Mouse (Mus musculus) cerebellum, postnatal 36 days (tissue): Measurements from ENCODE around the gene Adamts4.
A peak's percentile ranks its signal among the peaks of the same experiment; 100 is the strongest.

ENCODE experiments used
- DNase-seq, 2 experiments: peaks; one replicate each; pipeline ENCODE4 v3.0.0; 2021 to 2022; ENCODE audit warnings: mixed read lengths in 2 of 2

The Adamts4 gene

GRCm38 (mm10) chr1:171249913-171250600, at the start of gene Adamts4:
TSS of gene Adamts4 (plus strand) at chr1:171250421.
- peak in 1 of 2 experiments; percentile 30 for DNase-seq

DNA sequence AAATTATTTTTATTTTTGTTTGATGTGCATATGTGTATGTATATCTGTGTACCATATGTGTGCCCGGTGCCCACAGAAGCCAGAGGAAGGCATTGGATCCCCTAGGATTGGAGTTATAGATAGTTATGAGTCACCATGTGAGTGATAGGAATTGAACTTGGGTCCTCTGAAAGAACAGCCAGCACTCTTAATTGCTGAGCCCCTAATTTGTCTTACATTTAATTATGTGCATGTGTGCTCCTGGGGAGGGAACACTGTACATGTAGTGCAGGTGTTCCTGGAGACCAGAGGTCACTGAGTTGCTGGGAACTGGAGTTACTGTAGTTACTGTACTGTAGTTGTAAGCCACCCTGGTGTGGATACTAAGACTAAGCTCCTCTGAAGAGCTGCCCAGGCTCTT, 49.5 kb upstream of the Adamts4 start:
- no peak for DNase-seq

GRCm38 (mm10) chr1:171203471-171204248, 46.6 kb upstream of the Adamts4 start:
- no peak for DNase-seq

- no peak for DNase-seq
Measured at GRCm38 (mm10) chr1:171204249-171204644, 46.0 kb upstream of the Adamts4 start.

- DNase-seq: no peak
Measured at GRCm38 (mm10) chr1:171205704-171206493, 44.3 kb upstream of the Adamts4 start.

DNA sequence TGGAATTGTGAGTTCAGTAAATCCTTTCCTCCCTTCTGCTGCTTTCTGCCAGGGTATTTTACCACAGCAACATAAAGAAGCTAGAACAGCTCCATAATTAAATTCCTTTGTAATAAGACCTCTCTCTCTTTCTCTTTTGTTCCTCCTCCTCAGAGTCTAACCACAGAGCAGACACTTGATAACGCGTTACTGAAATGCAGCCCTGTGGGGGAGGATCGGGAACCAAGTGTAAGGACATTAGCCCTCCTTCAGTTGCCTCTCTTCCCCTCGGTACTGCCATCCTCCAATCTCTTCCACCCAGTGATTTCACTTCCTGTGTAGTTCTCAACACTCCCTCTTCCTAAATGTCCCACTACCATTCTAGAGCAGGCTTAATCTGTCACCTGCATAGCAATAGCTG, 40.8 kb upstream of the Adamts4 start:
- no peak for DNase-seq

DNA sequence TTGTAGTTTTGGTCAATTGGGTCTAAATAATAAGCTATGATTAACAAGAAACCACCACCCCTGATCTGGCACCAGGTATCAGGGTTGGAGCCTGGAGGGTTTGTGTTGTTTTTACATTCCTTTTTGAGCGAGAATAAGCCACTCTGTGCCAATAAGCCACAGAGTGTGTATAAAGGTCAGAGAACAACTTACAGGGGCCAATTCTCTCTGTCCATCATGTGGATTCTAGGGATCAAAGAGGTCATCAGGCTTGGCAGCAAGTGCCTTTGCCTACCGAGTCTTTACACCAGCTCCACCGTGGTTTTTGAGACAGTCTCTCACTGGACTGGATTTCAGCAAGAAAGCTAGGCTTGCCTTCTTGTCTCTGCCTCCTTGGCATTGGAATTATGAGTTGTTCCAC, 37.4 kb upstream of the Adamts4 start:
- no peak for DNase-seq

DNA sequence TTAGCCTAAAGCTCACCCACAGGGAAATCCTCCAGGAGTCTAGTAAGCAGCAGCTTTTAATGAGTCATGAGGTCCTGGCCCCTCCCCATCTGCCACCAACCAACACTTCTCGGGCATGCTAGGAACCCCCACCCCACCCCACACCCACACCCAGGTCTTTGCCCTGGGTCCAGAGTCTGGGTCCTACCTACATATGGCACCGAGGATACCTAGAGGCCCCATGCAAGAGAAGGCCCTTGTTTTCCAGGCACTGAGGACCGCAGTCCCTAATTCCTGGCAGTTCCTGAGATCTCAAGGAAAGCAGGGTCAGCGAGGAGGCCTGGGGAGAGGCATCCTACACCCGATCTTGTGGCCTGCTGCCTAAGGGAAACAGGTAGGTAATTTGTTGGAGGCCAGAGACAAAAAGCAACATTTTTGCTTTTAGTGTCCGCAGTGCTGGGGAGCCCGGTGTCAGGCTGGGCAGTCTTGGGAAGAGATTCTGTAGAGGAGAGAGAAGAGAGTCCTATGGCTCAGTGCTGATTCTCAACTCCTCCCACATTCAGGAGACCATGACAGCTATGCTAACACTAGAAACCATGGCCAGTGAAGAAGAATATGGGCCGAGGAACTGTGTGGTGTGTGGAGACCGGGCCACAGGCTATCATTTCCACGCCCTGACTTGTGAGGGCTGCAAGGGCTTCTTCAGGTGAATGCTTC, 36.3 kb upstream of the Adamts4 start, which contains the start of gene Nr1i3:
Gene Nr1i3, plus strand, starts transcription at position 170 of the 696 bp plus-strand sequence.
- DNase-seq: no peak

DNA sequence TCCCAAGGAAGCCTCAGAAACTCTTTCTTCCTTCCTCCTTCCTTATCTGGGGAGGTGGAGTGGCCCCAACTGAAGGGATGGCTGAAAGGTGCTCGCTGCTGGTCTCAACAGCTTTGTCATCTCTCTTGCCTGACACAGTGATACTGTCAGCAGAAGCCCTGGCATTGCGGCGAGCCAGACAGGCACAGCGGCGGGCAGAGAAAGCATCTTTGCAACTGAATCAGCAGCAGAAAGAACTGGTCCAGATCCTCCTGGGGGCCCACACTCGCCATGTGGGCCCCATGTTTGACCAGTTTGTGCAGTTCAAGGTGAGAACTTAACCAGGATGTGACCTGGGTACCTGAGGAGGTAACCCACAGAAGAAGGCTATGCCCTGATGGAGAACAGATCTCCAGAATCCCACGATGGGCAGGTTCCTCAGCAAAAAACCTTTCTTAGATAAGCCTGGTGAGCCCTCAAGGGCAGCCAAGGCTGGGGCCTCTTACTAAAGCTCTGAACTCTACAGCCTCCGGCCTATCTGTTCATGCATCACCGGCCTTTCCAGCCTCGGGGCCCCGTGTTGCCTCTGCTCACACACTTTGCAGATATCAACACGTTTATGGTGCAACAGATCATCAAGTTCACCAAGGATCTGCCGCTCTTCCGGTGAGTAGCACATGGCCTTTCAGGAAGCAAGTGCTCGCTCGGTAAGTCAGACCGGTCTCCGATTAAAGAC, 33.8 kb upstream of the Adamts4 start:
- no peak for DNase-seq

- peak; percentile 89 to 90 for DNase-seq
Measured at GRCm38 (mm10) chr1:171220871-171221270, 29.4 kb upstream of the Adamts4 start.

- peak in 1 of 2 experiments; percentile 20 for DNase-seq
Measured at GRCm38 (mm10) chr1:171221281-171222193, 28.7 kb upstream of the Adamts4 start.

- peak; percentile 88 to 92 for DNase-seq
Measured at GRCm38 (mm10) chr1:171222238-171223155, 27.7 kb upstream of the Adamts4 start, which contains the start of gene Tomm40l. TSS of gene Tomm40l (minus strand) at chr1:171222514.

DNA sequence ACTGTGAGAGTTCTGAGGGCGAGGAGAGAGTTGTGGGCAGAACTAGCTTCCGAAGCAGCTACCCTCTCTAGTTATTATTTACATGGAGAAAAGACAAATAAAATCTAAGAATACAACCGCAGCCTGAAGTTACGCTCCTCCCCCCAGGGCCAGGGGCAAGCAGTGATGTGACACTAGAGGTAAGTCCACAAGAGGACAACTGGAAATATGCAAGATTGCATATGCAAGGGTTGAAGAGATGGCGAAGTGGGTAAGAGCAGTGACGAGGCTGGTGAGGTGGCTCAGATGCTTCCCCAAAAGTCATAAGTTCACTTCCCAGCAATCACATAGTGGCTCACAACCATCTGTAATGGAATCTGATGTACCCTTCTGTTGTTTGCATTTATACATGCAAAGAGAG, 27.1 kb upstream of the Adamts4 start:
- no peak for DNase-seq

DNA sequence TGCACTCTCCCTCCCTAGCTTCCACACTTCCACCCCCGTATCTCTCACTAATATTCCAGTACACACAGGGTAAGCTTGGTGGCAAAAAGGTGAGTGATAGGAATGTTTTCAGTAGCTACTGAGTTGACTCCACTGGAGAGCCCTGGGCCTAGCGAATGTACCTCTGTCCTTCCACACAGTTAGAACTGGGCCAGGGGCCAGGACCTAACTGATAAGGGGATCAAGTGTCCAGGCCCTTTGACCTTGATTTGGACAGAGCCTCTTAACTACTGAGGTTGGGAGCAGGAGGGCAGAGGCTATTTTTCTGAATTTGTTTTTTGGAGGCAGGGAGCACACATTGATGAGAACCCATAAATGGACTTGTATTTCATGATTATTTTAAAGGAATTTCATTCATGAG, 26.4 kb upstream of the Adamts4 start:
- DNase-seq: no peak

DNA sequence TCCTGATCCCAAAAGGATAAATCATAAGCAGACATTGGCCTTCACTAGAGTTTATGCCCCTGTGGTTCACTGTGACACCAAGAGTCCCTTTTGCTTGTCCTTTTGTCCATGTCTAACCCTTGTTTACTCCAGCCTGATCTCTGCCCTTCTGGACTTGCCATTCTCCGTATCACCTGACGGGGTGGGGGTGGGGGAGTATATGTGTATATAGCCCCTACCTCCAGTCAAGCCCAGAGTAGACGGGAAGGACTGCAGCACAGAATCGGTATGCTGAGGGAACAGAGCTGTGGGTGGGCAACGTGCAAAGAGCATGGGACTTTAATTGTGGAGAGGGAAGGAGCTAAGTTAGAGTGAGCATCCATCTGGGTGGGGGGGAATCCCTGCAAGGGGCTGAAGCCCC, 25.4 kb upstream of the Adamts4 start, which contains the start of gene Apoa2:
Gene Apoa2, plus strand, starts transcription at position 198 of the 400 bp plus-strand sequence.
- no peak for DNase-seq

GRCm38 (mm10) chr1:171226780-171227179, 23.4 kb upstream of the Adamts4 start:
- DNase-seq: no peak

GRCm38 (mm10) chr1:171227879-171228278, 22.3 kb upstream of the Adamts4 start:
- DNase-seq: no peak

DNA sequence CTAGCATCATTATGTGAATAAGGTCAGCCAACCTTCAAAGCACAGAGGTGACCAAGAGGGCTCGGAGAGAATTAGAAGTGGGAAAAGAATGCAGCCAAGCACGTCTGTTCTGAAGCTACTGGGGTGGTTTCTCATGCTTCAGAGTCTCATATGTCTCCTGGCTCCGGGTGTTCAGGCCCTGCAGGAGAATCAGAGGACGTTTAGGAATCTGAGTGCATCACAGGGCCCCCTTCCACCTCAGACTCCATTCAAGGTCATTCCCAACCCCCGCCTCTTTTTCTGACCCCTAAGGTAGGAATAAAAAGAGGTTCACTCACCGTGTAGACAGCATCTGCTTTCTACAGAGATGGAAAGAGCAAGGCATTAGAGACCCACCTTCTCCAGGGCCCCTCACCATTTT, 20.5 kb upstream of the Adamts4 start:
- DNase-seq: no peak

GRCm38 (mm10) chr1:171230215-171230614, 20.0 kb upstream of the Adamts4 start:
- no peak for DNase-seq

GRCm38 (mm10) chr1:171231844-171232243, 18.4 kb upstream of the Adamts4 start:
- DNase-seq: no peak
